Mouse (Mus musculus): ENCODE measurements around the gene Ghrhr.

The Ghrhr gene

GRCm38 (mm10) chr6:55353711-55354445 lies 22.2 kb upstream of the Ghrhr start:
- DNase-seq = no peak

- no peak for DNase-seq
These were observed 21.5 kb upstream of the Ghrhr start for GRCm38 (mm10) chr6:55354456-55355117.

GRCm38 (mm10) chr6:55355575-55355974 lies 20.5 kb upstream of the Ghrhr start:
- no peak for DNase-seq

- DNase-seq = no peak
These were observed 19.9 kb upstream of the Ghrhr start for GRCm38 (mm10) chr6:55356017-55356703.

- no peak for DNase-seq
These were observed 19.0 kb upstream of the Ghrhr start for GRCm38 (mm10) chr6:55356976-55357635.

- no peak for DNase-seq
These were observed 18.5 kb upstream of the Ghrhr start for GRCm38 (mm10) chr6:55357636-55358031.

GRCm38 (mm10) chr6:55358731-55359143 lies 17.4 kb upstream of the Ghrhr start:
- DNase-seq = no peak

- no peak for DNase-seq
These were observed 13.4 kb upstream of the Ghrhr start for GRCm38 (mm10) chr6:55362663-55363062.

- DNase-seq = no peak
These were observed 9.0 kb upstream of the Ghrhr start for GRCm38 (mm10) chr6:55367126-55367525.

GRCm38 (mm10) chr6:55370831-55371230 lies 5.3 kb upstream of the Ghrhr start:
- DNase-seq = no peak

GRCm38 (mm10) chr6:55376511-55376910 lies 416 bp downstream of the Ghrhr start:
- DNase-seq = no peak

GRCm38 (mm10) chr6:55377461-55377860 lies 1.4 kb downstream of the Ghrhr start:
- no peak for DNase-seq

GRCm38 (mm10) chr6:55379641-55380335 lies 3.7 kb downstream of the Ghrhr start:
- DNase-seq = peak; percentile 68

- no peak for DNase-seq
These were observed 5.9 kb downstream of the Ghrhr start for GRCm38 (mm10) chr6:55381966-55382365.

- peak; percentile 76 for DNase-seq
These were observed 7.8 kb downstream of the Ghrhr start for GRCm38 (mm10) chr6:55383897-55384296.

GRCm38 (mm10) chr6:55384356-55384951 lies 8.4 kb downstream of the Ghrhr start:
- DNase-seq = no peak

- DNase-seq = no peak
These were observed 12.6 kb downstream of the Ghrhr start for GRCm38 (mm10) chr6:55388546-55389169.

GRCm38 (mm10) chr6:55389321-55389720 lies 13.2 kb downstream of the Ghrhr start:
- DNase-seq = no peak

GRCm38 (mm10) chr6:55391814-55392213 lies 15.7 kb downstream of the Ghrhr start:
- DNase-seq = no peak

- peak; percentile 82 for DNase-seq
These were observed 16.4 kb downstream of the Ghrhr start for GRCm38 (mm10) chr6:55392453-55392852.

GRCm38 (mm10) chr6:55394854-55395253 lies 18.8 kb downstream of the Ghrhr start:
- no peak for DNase-seq

GRCm38 (mm10) chr6:55396176-55396575 lies 20.1 kb downstream of the Ghrhr start:
- no peak for DNase-seq

Data from thymus, postnatal 4 days (tissue).